Mouse (Mus musculus): ENCODE measurements around the gene Psma2. TPM values are rescaled to one million over a fixed set of nuclear protein-coding genes. Genes with fewer than 3 reads are reported as not detected.
A peak's percentile ranks its signal among the peaks of the same experiment; 100 is the strongest.

Psma2 gene
- 219 and 232 TPM in 2 replicates for polyA plus RNA-seq (2014; fragmentation: Nextera tagmentation; extraction: Ambion mirVana)

- Histone ChIP-seq H3K4me2 (ENCODE audit: low read depth, severe bottlenecking) (peak within 1 kb of the TSS; percentile 62), H3K36me3 (ENCODE audit: control insufficient read depth, insufficient read depth, low read length) (peaks cover 6% of the 10 kb centered on the region; the same call in 1 of the 2 replicates), H3K4me3 (ENCODE audit: low read depth, low read length) (peak within 1 kb of the TSS; percentile 92), H3K9ac (ENCODE audit: low read length) (peak within 1 kb of the TSS; percentile 90), H3K4me1 (ENCODE audit: control insufficient read depth, insufficient read depth, low read length) (no peaks in the 10 kb centered on the region), H3K9me3 (ENCODE audit: control insufficient read depth, low read length) (no peaks in the 10 kb centered on the region), H3K27ac (replicated peaks; ENCODE audit: low read depth, low read length) (no peak within 1 kb of the TSS; the same call in 1 of the 2 replicates), H3K27me3 (ENCODE audit: control insufficient read depth, insufficient read depth, low read length) (no peaks in the 10 kb centered on the region)
- peak; percentile 98 for ATAC-seq (ENCODE audit: insufficient number of reproducible peaks, low FRiP score, low TSS enrichment, low read depth)
- under 1% methylated on average over 42 of the region's 42 CpGs for WGBS
- peak; percentile 96 for DNase-seq (ENCODE audit: low spot score)
Observed at GRCm38 (mm10) chr13:14612926-14613529, at the start of gene Psma2, which contains the start of gene Mrpl32. Gene Psma2 (plus strand): TSS chr13:14613240. Gene Mrpl32 (minus strand): TSS chr13:14613165.

GRCm38 (mm10) chr13:14574128-14574527 lies 38.9 kb upstream of the Psma2 start:
- Histone ChIP-seq H3K4me1 (ENCODE audit: control insufficient read depth, insufficient read depth, low read length) (no peaks in the 10 kb centered on the region), H3K9me3 (ENCODE audit: control insufficient read depth, low read length) (no peaks in the 10 kb centered on the region), H3K4me2 (ENCODE audit: low read depth, severe bottlenecking) (no peak overlapping the region), H3K4me3 (ENCODE audit: low read depth, low read length) (no peak overlapping the region), H3K36me3 (ENCODE audit: control insufficient read depth, insufficient read depth, low read length) (no peaks in the 10 kb centered on the region), H3K27ac (replicated peaks; ENCODE audit: low read depth, low read length) (no peak overlapping the region), H3K9ac (ENCODE audit: low read length) (no peak overlapping the region), H3K27me3 (ENCODE audit: control insufficient read depth, insufficient read depth, low read length) (no peaks in the 10 kb centered on the region)
- no peak for DNase-seq (ENCODE audit: low spot score)
- ATAC-seq (ENCODE audit: insufficient number of reproducible peaks, low FRiP score, low TSS enrichment, low read depth), result no peak

GRCm38 (mm10) chr13:14580392-14580791 lies 32.6 kb upstream of the Psma2 start:
- Histone ChIP-seq H3K9me3 (ENCODE audit: control insufficient read depth, low read length) (no peaks in the 10 kb centered on the region), H3K4me2 (ENCODE audit: low read depth, severe bottlenecking) (no peak overlapping the region), H3K4me1 (ENCODE audit: control insufficient read depth, insufficient read depth, low read length) (no peaks in the 10 kb centered on the region), H3K4me3 (ENCODE audit: low read depth, low read length) (no peak overlapping the region), H3K36me3 (ENCODE audit: control insufficient read depth, insufficient read depth, low read length) (no peaks in the 10 kb centered on the region), H3K27me3 (ENCODE audit: control insufficient read depth, insufficient read depth, low read length) (no peaks in the 10 kb centered on the region), H3K9ac (ENCODE audit: low read length) (no peak overlapping the region), H3K27ac (replicated peaks; ENCODE audit: low read depth, low read length) (no peak overlapping the region)
- ATAC-seq (ENCODE audit: insufficient number of reproducible peaks, low FRiP score, low TSS enrichment, low read depth) (no peak), DNase-seq (ENCODE audit: low spot score) (no peak)
- WGBS, result 80% methylated on average over 3 of the region's 3 CpGs

GRCm38 (mm10) chr13:14602744-14603143 lies 10.3 kb upstream of the Psma2 start:
- no peaks in the 10 kb centered on the region for H3K9me3 ChIP-seq (ENCODE audit: control insufficient read depth, low read length)
- ATAC-seq (ENCODE audit: insufficient number of reproducible peaks, low FRiP score, low TSS enrichment, low read depth), result no peak
- H3K27me3 ChIP-seq (ENCODE audit: control insufficient read depth, insufficient read depth, low read length), result no peaks in the 10 kb centered on the region
- no peak for DNase-seq (ENCODE audit: low spot score)
- no peak overlapping the region for H3K4me2 ChIP-seq (ENCODE audit: low read depth, severe bottlenecking)
- H3K4me3 ChIP-seq (ENCODE audit: low read depth, low read length), result no peak overlapping the region
- H3K9ac ChIP-seq (ENCODE audit: low read length), result no peak overlapping the region
- no peak overlapping the region for H3K27ac ChIP-seq (replicated peaks; ENCODE audit: low read depth, low read length)
- no peaks in the 10 kb centered on the region for H3K4me1 ChIP-seq (ENCODE audit: control insufficient read depth, insufficient read depth, low read length)
- no peaks in the 10 kb centered on the region for H3K36me3 ChIP-seq (ENCODE audit: control insufficient read depth, insufficient read depth, low read length)
- WGBS, result 89% methylated on average over 2 of the region's 2 CpGs

- Histone ChIP-seq H3K4me1 (ENCODE audit: control insufficient read depth, insufficient read depth, low read length) (no peaks in the 10 kb centered on the region), H3K27ac (replicated peaks; ENCODE audit: low read depth, low read length) (no peak overlapping the region), H3K4me3 (ENCODE audit: low read depth, low read length) (no peak overlapping the region), H3K27me3 (ENCODE audit: control insufficient read depth, insufficient read depth, low read length) (no peaks in the 10 kb centered on the region), H3K9me3 (ENCODE audit: control insufficient read depth, low read length) (no peaks in the 10 kb centered on the region), H3K36me3 (ENCODE audit: control insufficient read depth, insufficient read depth, low read length) (peaks cover 2% of the 10 kb centered on the region; the same call in 1 of the 2 replicates), H3K9ac (ENCODE audit: low read length) (no peak overlapping the region), H3K4me2 (ENCODE audit: low read depth, severe bottlenecking) (no peak overlapping the region)
- ATAC-seq (ENCODE audit: insufficient number of reproducible peaks, low FRiP score, low TSS enrichment, low read depth) (no peak), DNase-seq (ENCODE audit: low spot score) (no peak)
Observed at GRCm38 (mm10) chr13:14607616-14608015, 5.4 kb upstream of the Psma2 start.

GRCm38 (mm10) chr13:14612463-14612862 lies 577 bp upstream of the Psma2 start:
- Histone ChIP-seq H3K36me3 (ENCODE audit: control insufficient read depth, insufficient read depth, low read length) (peaks cover 4% of the 10 kb centered on the region; the same call in 1 of the 2 replicates), H3K4me2 (ENCODE audit: low read depth, severe bottlenecking) (peak overlapping the region; percentile 58), H3K27ac (replicated peaks; ENCODE audit: low read depth, low read length) (no peak overlapping the region), H3K27me3 (ENCODE audit: control insufficient read depth, insufficient read depth, low read length) (no peaks in the 10 kb centered on the region), H3K9me3 (ENCODE audit: control insufficient read depth, low read length) (no peaks in the 10 kb centered on the region), H3K4me3 (ENCODE audit: low read depth, low read length) (peak overlapping the region; percentile 92), H3K4me1 (ENCODE audit: control insufficient read depth, insufficient read depth, low read length) (no peaks in the 10 kb centered on the region), H3K9ac (ENCODE audit: low read length) (peak overlapping the region; percentile 74)
- DNase-seq (ENCODE audit: low spot score), result no peak
- ATAC-seq (ENCODE audit: insufficient number of reproducible peaks, low FRiP score, low TSS enrichment, low read depth), result peak; percentile 80
- 7% methylated on average over 10 of the region's 10 CpGs for WGBS

GRCm38 (mm10) chr13:14613553-14613952 lies 513 bp downstream of the Psma2 start:
- Histone ChIP-seq H3K36me3 (ENCODE audit: control insufficient read depth, insufficient read depth, low read length) (peaks cover 8% of the 10 kb centered on the region; the same call in 1 of the 2 replicates), H3K9ac (ENCODE audit: low read length) (peak overlapping the region; percentile 90), H3K27ac (replicated peaks; ENCODE audit: low read depth, low read length) (no peak overlapping the region; the same call in 1 of the 2 replicates), H3K9me3 (ENCODE audit: control insufficient read depth, low read length) (no peaks in the 10 kb centered on the region), H3K4me2 (ENCODE audit: low read depth, severe bottlenecking) (peak overlapping the region; percentile 62), H3K4me3 (ENCODE audit: low read depth, low read length) (peak overlapping the region; percentile 92), H3K27me3 (ENCODE audit: control insufficient read depth, insufficient read depth, low read length) (no peaks in the 10 kb centered on the region), H3K4me1 (ENCODE audit: control insufficient read depth, insufficient read depth, low read length) (no peaks in the 10 kb centered on the region)
- DNase-seq (ENCODE audit: low spot score) (no peak), ATAC-seq (ENCODE audit: insufficient number of reproducible peaks, low FRiP score, low TSS enrichment, low read depth) (no peak)
- 1% methylated on average over 9 of the region's 9 CpGs for WGBS

GRCm38 (mm10) chr13:14618724-14619123 lies 5.7 kb downstream of the Psma2 start:
- Histone ChIP-seq H3K4me2 (ENCODE audit: low read depth, severe bottlenecking) (no peak overlapping the region), H3K27ac (replicated peaks; ENCODE audit: low read depth, low read length) (no peak overlapping the region), H3K9me3 (ENCODE audit: control insufficient read depth, low read length) (no peaks in the 10 kb centered on the region), H3K4me1 (ENCODE audit: control insufficient read depth, insufficient read depth, low read length) (no peaks in the 10 kb centered on the region), H3K4me3 (ENCODE audit: low read depth, low read length) (no peak overlapping the region), H3K27me3 (ENCODE audit: control insufficient read depth, insufficient read depth, low read length) (no peaks in the 10 kb centered on the region), H3K36me3 (ENCODE audit: control insufficient read depth, insufficient read depth, low read length) (peaks cover 11% of the 10 kb centered on the region; the same call in 1 of the 2 replicates), H3K9ac (ENCODE audit: low read length) (no peak overlapping the region)
- DNase-seq (ENCODE audit: low spot score) (peak; percentile 76), ATAC-seq (ENCODE audit: insufficient number of reproducible peaks, low FRiP score, low TSS enrichment, low read depth) (no peak)
- WGBS, result 57% methylated on average over 2 of the region's 2 CpGs

All from limb, embryonic 11.5 days (tissue).